Mouse (Mus musculus): ENCODE measurements around the gene Pacsin2. TPM values are rescaled to one million over a fixed set of nuclear protein-coding genes. Genes with fewer than 3 reads are reported as not detected.
"Not testable (repeated sequence)": the region's sequence is repeated elsewhere in the genome, so short reads cannot be mapped to it uniquely, and the experiment has no call there.

The Pacsin2 gene
- polyA plus RNA-seq, 1 experiment from 2014 or later = 53.3 TPM

DNA sequence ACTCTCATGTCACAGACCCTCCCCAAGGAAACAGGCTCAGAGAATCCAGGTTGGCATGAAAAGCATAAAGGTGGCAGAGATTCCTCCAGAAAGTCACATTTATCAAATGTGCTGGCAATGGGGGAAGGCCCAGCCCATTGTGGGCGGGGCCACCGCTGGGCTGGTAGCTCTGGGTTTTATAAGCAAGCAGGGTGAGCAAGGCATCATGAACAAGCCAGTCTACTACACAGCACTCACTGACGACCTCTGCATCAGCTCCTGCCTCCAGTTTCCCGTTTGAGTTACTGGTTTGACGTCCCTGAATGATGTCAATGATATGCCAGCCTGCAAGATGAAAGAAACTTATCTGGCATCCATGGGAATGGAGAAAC lies 10.0 kb upstream of the Pacsin2 start:
- WGBS = 8% methylated on average over 5 of the region's 5 CpGs
- H3K27ac ChIP-seq = no peak overlapping the region
- no peaks in the 10 kb centered on the region for H3K9me3 ChIP-seq
- peaks cover 15% of the 10 kb centered on the region for H3K4me1 ChIP-seq
- no peak overlapping the region for H3K4me3 ChIP-seq
- H3K9ac ChIP-seq = peak overlapping the region; percentile 25; the same call in 1 of the 2 replicates
- H3K4me2 ChIP-seq (replicated peaks) = peak overlapping the region; percentile 30
- H3K27me3 ChIP-seq = no peaks in the 10 kb centered on the region
- no peaks in the 10 kb centered on the region for H3K36me3 ChIP-seq
- no peak for ATAC-seq (ENCODE audit: low FRiP score, low read depth)

DNA sequence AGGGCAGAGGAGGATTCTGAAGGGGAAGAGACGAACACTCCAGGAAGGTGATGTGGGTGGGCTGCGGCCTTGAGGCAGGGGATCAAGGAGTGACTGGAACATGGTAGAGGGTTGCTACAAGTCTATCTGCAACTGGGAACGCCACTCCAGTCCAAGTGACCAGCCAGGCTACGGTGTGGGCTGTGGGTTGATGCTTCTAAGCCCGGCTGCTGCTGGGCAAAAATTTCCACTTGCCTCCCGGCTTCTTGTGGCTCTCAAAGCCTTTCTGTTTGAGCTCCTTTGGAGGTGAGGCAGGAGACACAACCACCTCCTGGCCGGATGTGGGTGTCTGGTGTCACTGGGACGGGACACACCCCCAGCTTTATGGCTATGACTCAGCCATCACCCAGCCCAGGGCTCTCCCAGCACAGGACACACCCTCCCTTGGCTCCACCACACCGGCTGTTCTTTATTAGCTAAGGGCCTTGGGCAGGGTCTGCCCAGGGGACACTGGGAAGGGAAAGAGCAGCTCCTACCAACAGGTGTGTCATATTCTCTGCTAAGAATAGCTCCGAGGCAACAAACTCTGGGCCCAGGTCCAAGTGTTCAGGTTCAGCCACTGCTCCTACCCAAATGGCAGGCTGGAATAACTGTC lies 9.5 kb upstream of the Pacsin2 start:
- no peak overlapping the region for H3K9ac ChIP-seq
- peak overlapping the region; percentile 52; the same call in 1 of the 2 replicates for H3K27ac ChIP-seq
- no peaks in the 10 kb centered on the region for H3K27me3 ChIP-seq
- no peaks in the 10 kb centered on the region for H3K9me3 ChIP-seq
- no peak overlapping the region for H3K4me3 ChIP-seq
- ATAC-seq (ENCODE audit: low FRiP score, low read depth) = peak; percentile 73; the same call in 1 of the 2 replicates
- 33% methylated on average over 10 of the region's 10 CpGs for WGBS
- peak overlapping the region; percentile 30 for H3K4me2 ChIP-seq (replicated peaks)
- no peaks in the 10 kb centered on the region for H3K36me3 ChIP-seq
- H3K4me1 ChIP-seq = peaks cover 15% of the 10 kb centered on the region

DNA sequence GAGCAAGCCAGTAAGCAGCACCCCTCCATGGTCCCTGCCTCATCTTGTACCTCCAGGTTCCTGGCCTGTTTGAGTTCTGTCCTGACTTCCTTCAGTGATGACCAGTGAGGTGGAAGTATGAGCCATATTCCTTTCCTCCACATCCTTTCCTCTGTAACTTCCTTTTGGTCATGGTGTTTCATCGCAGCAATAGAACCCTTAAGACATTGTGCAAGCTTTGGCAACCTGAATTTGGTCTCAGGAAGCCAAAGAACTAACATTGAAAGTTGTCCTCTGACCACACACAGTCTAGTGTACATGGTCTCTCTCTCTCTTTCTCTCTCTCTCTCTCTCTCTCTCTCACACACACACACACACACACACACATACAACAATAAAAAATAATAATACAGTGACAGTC lies 8.8 kb upstream of the Pacsin2 start:
- no peak for ATAC-seq (ENCODE audit: low FRiP score, low read depth)
- H3K4me1 ChIP-seq = peaks cover 15% of the 10 kb centered on the region
- peak overlapping the region; percentile 52; the same call in 1 of the 2 replicates for H3K27ac ChIP-seq
- no peak overlapping the region for H3K9ac ChIP-seq
- H3K9me3 ChIP-seq = no peaks in the 10 kb centered on the region
- H3K4me2 ChIP-seq (replicated peaks) = no peak overlapping the region
- H3K36me3 ChIP-seq = no peaks in the 10 kb centered on the region
- 95% methylated on average over 1 of the region's 1 CpGs for WGBS
- no peaks in the 10 kb centered on the region for H3K27me3 ChIP-seq
- no peak overlapping the region for H3K4me3 ChIP-seq

DNA sequence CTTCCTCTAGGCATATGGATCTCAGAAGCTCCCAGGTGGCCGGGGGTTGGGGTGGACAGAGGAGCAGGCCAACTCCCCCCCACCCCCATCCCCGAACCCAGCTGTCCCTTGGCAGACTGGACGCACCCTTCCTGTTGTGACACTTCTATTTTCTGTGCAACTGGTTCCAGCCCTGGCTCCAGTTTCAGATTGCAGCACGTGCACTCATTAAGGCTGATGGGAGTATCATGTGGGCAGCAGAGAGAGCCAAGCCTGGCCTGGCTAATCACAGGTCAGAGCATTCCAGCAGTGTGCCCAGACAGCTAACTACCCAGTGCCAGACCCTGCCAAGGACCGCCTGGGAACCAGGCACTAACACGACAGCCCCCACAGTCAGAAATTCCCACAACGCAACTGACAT lies 7.1 kb upstream of the Pacsin2 start:
- no peaks in the 10 kb centered on the region for H3K9me3 ChIP-seq
- WGBS = 58% methylated on average over 7 of the region's 7 CpGs
- H3K27me3 ChIP-seq = no peaks in the 10 kb centered on the region
- no peak overlapping the region for H3K9ac ChIP-seq
- no peak overlapping the region for H3K4me3 ChIP-seq
- no peak overlapping the region for H3K27ac ChIP-seq
- peaks cover 15% of the 10 kb centered on the region for H3K4me1 ChIP-seq
- H3K4me2 ChIP-seq (replicated peaks) = no peak overlapping the region
- no peaks in the 10 kb centered on the region for H3K36me3 ChIP-seq
- no peak for ATAC-seq (ENCODE audit: low FRiP score, low read depth)

DNA sequence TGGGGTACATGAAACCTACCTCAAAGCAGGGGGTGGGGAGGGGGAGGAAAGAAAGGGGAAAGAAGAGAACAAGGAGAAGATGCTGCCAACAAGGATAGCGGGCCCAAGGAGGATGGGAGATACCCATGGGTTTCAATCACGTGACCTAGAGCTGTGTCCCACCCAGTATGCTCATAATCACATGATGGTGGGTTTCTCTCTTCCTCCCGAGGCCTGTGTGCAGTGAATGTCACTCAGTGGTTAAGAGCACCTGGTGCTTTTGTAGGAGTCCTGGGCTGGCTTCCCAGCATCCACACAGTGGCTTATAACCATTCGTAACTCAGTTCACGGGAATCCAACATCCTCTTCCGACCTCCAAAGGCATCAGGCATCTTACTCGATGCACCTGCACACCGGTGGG lies 6.0 kb upstream of the Pacsin2 start:
- H3K36me3 ChIP-seq = no peaks in the 10 kb centered on the region
- no peak overlapping the region for H3K27ac ChIP-seq
- no peak for ATAC-seq (ENCODE audit: low FRiP score, low read depth)
- H3K27me3 ChIP-seq = no peaks in the 10 kb centered on the region
- no peak overlapping the region for H3K4me2 ChIP-seq (replicated peaks)
- no peak overlapping the region for H3K4me3 ChIP-seq
- H3K4me1 ChIP-seq = peaks cover 15% of the 10 kb centered on the region
- no peak overlapping the region for H3K9ac ChIP-seq
- 83% methylated on average over 8 of the region's 8 CpGs for WGBS
- H3K9me3 ChIP-seq = no peaks in the 10 kb centered on the region

DNA sequence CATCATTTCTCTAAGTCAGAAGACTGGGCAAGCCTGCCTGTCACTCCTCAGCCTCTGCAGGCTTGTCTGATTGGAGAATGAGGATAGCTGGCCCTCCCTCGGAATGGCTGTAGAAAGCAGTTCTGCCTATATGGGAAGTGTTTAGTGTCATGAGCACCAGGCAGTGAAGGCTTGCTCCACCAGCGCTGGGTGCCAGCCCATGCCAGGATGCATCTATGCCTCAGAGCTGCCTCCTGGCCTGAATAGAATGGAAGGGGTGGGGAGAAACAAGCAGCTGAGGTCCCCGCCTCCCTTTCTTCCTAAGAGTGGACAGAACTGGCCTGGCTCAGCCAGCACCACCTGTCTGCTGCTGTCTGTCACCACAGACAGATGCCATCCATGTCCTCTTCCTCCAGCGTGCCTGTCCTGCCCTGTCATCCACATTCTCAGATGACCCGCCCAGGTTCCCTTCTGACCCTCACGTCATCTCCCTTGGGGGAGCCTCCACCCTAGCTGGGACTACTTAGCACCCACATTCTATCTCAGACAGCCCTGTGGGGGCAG lies 4.9 kb upstream of the Pacsin2 start:
- Histone ChIP-seq H3K9ac (no peak overlapping the region), H3K4me1 (peaks cover 9% of the 10 kb centered on the region), H3K4me3 (no peak overlapping the region), H3K27ac (no peak overlapping the region), H3K36me3 (no peaks in the 10 kb centered on the region), H3K4me2 (replicated peaks) (no peak overlapping the region), H3K27me3 (no peaks in the 10 kb centered on the region), H3K9me3 (no peaks in the 10 kb centered on the region)
- ATAC-seq (ENCODE audit: low FRiP score, low read depth) = peak; percentile 21; the same call in 1 of the 2 replicates
- 60% methylated on average over 6 of the region's 6 CpGs for WGBS

DNA sequence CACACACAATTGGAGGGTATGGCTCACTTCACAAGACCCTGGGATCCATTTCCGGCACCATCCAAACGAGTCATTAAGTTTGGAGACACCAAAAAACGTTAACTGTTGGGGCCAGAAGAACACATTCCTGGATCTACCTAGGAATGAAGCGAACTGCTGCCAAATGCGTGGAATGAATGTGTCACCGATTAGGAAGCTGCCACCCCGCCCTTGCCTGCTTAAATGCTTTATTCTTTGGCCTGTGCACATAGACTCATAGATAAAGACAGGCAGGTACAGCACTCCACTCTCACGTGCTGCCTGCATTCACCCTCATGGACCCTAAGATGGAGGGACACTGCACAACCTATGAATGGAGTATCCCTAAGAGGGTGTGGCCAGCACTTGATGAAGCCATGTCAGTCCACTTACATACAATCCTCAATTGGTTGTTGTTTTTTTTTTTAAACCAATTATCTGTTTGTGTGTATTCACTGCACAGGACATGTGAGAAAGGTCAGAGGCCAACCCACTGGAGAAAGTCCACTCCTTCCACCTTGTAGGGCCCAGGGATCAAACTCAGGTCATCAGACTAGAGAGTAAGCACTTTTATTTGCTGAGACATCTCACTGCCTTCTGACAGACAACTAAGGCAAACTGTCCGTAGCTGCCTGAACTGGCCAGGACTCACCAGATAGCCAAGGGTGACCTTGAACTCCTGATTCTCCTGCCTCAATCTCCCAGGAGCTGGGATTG lies 3.0 kb upstream of the Pacsin2 start:
- no peak for ATAC-seq (ENCODE audit: low FRiP score, low read depth)
- no peak overlapping the region for H3K9ac ChIP-seq
- 84% methylated on average over 9 of the region's 9 CpGs for WGBS

DNA sequence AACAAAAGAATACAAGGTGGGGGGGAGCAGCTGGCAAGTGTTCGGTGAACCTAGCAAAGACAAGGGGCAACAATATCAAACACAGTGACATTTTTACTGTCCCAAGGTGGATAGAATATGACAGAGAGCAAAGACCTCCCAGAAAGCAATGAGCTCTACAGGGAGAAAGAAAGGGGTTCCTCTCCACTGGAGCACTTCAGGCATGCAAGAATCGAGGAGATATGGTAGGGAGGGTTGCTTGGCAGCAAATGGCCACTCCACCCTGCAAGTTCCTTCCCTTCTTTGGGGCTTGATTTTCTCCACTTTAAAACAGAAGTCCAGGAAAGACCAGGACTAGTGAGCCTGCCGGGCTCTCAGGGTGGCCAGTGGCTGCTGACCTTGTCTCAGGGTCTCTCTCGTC lies 1.9 kb upstream of the Pacsin2 start:
- no peak for ATAC-seq (ENCODE audit: low FRiP score, low read depth)
- Histone ChIP-seq H3K9ac (no peak overlapping the region), H3K4me3 (no peak overlapping the region), H3K27ac (no peak overlapping the region), H3K4me1 (peaks cover 15% of the 10 kb centered on the region), H3K27me3 (no peaks in the 10 kb centered on the region), H3K4me2 (replicated peaks) (no peak overlapping the region), H3K36me3 (no peaks in the 10 kb centered on the region), H3K9me3 (no peaks in the 10 kb centered on the region)
- 80% methylated on average over 4 of the region's 4 CpGs for WGBS

More for the DNA sequence above, 3.0 kb upstream of the Pacsin2 start:
- Histone ChIP-seq H3K36me3 (no peaks in the 10 kb centered on the region), H3K4me2 (replicated peaks) (no peak overlapping the region), H3K27me3 (no peaks in the 10 kb centered on the region), H3K4me3 (no peak overlapping the region), H3K27ac (no peak overlapping the region), H3K4me1 (peaks cover 14% of the 10 kb centered on the region), H3K9me3 (no peaks in the 10 kb centered on the region)

DNA sequence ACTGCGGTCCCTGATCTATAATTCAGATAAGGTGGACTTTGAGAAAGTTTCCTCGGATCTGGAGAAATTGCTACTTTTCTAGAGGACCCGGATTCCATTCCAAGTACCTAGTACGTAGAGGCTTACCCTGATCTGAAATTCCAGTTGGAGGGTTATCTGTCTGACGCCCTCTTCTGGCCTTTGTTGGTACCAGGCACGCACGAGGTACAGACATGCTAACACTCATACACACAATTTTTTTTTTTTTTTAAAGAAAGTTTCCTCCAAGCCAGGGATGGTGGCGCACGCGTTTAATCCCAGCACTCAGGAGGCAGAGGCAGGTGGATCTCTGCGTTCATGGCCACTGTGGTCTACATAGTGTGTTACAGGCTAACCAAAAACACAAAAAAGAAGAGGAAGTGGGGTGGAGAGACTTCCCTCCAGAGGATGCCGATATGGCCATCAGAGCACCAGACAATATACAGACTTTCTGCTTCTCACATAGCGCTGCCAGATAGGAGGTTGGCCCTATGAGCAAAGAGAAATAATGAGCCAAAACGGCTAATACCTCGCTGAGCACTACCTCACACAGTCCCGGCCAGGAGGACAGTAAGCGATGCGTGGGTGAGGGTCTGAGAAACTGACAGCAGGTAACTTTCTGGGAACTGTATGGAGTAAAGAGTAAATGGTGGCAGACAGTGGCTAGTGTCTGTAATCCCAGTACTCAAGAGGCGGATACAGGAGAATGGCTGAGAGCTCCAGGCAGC lies 672 bp upstream of the Pacsin2 start:
- H3K27me3 ChIP-seq = no peaks in the 10 kb centered on the region
- H3K27ac ChIP-seq = no peak overlapping the region
- 74% methylated on average over 19 of the region's 19 CpGs for WGBS
- no peaks in the 10 kb centered on the region for H3K36me3 ChIP-seq
- H3K9ac ChIP-seq = no peak overlapping the region
- no peaks in the 10 kb centered on the region for H3K9me3 ChIP-seq
- peak overlapping the region; percentile 97 for H3K4me2 ChIP-seq (replicated peaks)
- no peak; the same call in 1 of the 2 replicates for ATAC-seq (ENCODE audit: low FRiP score, low read depth)
- H3K4me1 ChIP-seq = peaks cover 15% of the 10 kb centered on the region
- peak overlapping the region; percentile 73 for H3K4me3 ChIP-seq

DNA sequence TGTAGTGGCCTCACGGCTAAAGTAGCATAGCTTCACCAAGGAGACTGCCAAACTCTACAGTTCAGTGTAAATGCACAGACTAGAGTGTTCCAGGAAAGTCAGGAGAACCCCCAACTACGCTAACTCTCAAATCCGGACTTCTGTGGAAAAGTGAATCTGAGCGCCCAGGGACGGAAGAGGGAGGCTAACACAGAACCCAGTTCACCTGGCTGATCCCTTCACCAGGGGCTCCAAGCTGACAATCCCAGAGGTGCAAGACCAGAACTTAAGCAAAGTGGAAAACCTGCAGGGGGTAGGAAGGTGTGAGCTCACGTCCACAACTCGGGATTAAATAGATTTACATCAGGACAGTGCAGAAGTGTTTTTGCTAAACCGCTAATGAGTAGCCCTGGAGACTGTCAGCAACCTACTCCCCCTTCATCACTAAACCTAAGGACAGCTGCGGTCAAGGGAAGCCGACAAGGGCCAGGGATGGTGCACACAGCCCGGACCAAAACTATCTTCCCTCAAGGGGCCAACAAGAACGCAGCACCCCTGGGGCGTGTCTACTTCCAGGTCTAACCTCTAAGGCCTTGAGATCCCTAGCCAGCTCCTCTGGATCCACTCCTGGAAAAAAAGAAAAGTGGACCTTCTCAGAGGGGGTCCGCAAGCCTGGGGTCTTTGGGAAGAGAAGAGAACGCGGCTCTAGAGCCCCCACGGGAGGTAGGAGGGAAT lies 880 bp downstream of the Pacsin2 start:
- Histone ChIP-seq H3K9ac (peak overlapping the region; percentile 84), H3K4me3 (peak overlapping the region; percentile 73), H3K27ac (peak overlapping the region; percentile 74; the same call in 1 of the 2 replicates), H3K36me3 (no peaks in the 10 kb centered on the region), H3K4me1 (peaks cover 15% of the 10 kb centered on the region), H3K9me3 (no peaks in the 10 kb centered on the region), H3K27me3 (no peaks in the 10 kb centered on the region), H3K4me2 (replicated peaks) (peak overlapping the region; percentile 97)
- 4% methylated on average over 17 of the region's 17 CpGs for WGBS
- no peak for ATAC-seq (ENCODE audit: low FRiP score, low read depth)

DNA sequence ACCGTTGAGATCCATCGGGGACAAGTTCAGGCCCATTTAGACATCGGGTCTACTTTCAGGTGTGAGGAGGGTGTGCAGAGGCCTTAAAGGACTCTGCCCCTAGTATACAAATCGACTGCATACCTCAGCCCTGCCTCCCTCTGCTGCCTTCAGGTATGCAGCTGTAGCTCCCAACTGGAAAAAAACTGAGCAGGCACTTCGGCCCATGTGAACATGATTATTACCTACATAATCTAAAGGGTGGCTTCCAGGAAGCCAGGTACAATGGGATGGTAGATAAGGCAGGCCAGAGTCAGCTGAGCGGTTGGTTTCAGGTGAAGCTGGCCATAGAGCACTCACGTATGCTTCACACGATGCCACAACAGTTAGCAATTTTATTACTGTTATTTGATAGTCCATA lies 2.1 kb downstream of the Pacsin2 start:
- not testable (repeated sequence) for H3K9me3 ChIP-seq; ATAC-seq (ENCODE audit: low FRiP score, low read depth); H3K9ac ChIP-seq; H3K27me3 ChIP-seq; H3K4me3 ChIP-seq; H3K27ac ChIP-seq; H3K36me3 ChIP-seq
- peak overlapping the region; percentile 97 for H3K4me2 ChIP-seq (replicated peaks)
- 72% methylated on average over 8 of the region's 8 CpGs for WGBS
- peaks cover 15% of the 10 kb centered on the region for H3K4me1 ChIP-seq

All from limb, embryonic 13.5 days (tissue).